Mouse (Mus musculus) right cerebral cortex, postnatal 25 days (tissue): Measurements from ENCODE around the gene Gm28042.

ENCODE experiments used
- DNase-seq: peaks from one replicate; pipeline ENCODE4 v3.0.0; 2022

Gene Gm28042

DNA sequence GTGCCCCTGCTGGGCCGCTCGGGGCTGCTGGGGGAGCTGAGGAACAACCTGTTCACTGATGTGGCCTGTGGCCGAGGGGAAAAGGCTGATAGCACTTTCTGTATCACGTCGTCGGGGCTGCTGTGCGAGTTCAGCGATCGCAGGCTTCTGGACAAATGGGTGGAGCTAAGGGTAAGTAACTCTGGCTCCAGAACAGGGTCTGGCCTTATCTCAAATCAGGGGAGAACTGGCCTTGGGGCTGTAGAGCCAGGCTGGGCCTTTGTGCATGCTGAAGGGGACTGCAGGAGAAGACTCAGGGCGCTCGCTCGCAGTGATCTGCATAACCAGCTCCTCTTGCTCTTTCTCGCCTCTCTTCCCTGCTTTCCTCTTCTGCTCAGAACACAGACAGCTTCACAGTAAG, 14.4 kb upstream of the Gm28042 start:
- DNase-seq, result no peak

DNA sequence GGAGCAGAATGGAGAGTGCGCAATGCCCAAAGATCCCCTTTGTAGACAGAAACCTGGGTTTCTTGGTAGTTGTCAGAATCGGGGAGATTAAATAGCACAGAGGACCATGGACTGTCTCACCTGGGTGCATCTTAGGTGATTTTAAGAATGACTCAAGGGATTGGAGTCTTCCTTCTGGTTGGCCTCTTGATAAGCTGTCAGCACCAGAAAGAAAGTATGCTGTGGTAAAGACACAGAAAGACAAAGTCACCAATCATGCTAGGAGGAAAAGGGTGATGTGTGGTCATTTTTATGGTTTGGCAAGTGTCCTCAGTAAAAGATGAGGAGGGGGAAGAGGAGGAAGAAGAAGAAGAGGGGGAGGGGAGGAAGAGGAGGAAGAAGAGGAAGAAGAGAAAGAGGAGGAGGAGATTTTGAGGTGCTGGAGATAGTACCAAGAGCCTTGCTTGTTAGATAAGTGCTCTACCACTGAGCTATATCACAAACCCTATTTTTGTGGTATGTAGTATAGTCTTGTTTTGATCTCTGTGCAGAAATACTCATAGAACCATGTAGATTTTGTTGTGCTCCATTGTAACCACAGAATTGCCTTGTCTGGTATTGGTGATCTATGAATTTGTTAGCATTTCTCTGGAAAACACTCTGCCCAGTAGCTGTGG, 13.3 kb upstream of the Gm28042 start:
- no peak for DNase-seq

DNA sequence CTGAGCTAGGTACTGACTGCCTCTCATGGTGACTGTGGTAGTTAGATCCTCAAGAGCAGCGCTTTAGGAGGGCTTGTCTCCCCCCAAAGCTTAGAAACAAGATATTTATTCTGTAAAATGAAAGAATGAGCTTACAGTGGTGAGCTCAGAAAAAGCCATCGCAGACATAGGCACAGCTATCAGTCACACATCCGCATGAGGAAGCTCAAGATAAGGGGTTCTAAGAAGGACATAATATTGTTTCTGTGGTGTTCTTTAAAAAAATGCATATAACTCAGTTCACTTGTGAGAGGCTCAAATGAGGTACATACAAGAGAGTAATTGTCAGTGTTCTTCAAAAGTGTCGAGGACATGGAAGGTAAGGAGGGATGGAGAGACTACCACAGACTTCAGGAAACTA, 11.4 kb upstream of the Gm28042 start:
- no peak for DNase-seq

DNA sequence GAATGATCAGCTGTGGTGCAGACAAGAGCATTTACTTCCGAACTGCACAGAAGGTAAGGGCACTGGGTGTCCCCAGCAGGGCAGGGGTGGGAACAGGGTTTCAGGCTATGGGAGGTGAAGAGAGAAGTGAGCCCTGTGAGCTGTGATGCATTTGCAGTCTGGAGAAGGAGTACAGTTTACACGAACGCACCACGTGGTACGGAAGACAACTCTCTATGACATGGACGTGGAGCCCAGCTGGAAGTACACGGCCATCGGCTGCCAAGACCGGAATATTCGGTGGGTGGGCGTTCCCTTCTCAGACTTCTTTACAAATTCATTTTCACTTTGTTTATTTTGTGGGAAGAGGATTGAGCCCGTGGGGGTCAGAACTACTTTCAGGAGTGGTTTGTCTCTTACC, 9.7 kb upstream of the Gm28042 start:
- no peak for DNase-seq

DNA sequence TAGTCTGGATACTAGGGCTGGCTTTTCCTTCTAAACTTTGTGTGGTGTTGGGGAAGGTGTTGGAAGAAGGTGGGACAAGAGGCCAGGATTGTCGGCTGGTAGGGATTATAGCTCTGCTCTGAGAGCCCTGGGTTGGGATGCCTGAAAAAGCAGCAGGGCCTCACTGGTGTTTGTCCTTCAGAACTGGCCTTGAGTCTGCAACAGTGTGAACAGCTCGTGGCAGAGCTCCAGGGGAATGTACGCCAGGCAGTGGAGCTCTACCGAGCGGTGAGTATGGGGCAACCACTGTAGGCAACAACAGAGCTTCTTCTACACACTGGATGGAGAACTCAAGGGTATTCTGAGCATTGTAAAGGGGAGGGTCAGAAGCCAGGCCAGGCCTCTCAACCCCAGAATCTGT, 3.0 kb upstream of the Gm28042 start:
- DNase-seq, result no peak

DNA sequence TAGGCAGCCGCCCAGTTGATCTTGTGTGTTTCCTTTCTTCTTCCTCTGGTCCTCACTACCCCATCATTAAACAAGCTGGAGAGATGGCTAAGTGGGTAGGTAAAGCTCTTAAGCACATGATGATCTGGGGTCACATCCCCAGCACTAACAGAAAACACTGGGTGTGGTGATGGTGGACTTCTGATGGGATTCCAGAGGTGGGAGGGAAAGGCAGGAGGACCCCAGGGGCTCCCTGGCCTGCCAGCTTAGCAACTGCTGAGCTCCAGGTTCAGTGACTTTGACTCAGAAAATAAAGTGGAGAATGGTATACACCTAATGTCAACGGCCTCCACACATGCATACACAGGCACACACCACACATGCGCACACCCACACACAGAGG, 648 bp downstream of the Gm28042 start:
- DNase-seq, result no peak

DNA sequence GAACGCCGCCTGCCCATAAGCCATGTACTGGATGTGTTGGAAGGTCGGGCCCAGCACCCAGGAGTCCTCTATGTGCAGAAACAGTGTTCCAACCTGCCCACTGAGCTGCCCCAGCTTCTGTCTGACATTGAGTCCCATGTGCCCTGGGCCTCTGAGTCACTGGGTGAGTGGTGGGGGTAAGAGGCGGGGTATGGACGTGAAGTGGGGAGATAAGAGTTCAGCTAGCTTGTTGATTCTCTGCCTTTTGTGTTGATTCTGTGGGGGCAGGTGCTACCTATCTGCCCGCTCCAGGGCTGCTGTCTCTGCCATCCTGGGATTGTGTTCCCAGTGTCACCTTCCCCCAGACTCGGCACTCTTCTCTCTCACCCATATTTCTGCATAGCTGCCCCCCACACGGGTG, 3.1 kb downstream of the Gm28042 start:
- DNase-seq, result no peak

DNA sequence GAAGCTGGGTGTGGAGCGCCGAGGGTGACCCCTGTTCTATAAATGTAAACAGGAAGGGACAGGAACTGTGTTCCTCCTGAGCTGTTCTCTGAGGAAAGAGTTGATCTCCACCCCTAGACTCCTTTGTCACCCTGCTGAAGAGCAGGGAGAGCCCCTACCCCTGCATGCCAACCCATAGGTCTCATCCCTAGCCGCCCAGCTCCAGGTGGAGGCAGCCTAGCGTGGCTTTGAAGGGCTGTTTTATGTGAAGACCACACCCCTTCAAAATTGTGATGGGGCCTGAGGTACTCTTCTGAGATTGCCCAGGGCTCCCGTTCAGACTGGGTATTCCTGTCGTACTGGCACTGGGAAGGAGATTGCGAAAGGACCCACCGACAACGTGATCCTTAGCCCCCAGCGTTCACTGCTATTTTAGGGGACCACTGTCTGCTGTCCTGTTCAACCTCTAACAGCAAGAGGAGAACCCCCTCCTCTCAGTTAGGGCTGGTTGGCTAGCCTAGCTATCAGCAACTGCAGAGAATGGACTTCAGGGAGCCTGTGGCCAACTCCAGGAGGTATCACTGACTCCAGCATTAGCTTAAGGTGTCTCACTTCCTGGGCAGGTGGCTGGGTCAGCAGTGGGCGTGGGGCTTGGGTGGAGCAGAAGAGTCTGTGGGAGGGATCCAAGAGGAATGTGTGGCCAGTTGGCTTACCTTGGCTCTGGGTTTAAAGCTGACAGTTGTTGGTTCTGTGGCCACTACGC, 5.6 kb downstream of the Gm28042 start, which contains the start of gene Pla2g4b:
Gene Pla2g4b, plus strand, starts transcription at position 692 of the 742 bp plus-strand sequence.
- no peak for DNase-seq

DNA sequence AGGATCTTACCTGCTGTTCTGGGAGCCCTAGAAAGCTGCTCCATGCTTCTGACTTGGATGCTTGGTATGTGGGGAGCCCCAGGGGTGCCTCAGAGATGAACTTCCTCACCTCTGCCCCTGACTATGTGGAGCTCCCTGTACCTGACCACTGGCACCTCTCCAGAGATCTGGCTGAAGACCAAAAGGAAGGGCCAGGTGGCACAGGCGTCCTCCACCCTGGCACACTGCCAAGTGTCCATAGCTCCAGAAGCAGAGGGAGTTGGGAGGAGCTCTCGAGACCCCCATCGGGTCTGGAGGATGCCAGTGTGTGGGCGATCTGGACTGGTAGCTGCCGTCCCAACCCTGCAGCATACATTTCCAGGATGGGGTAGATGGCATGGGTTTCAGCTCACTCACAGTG, 6.4 kb downstream of the Gm28042 start:
- no peak for DNase-seq

DNA sequence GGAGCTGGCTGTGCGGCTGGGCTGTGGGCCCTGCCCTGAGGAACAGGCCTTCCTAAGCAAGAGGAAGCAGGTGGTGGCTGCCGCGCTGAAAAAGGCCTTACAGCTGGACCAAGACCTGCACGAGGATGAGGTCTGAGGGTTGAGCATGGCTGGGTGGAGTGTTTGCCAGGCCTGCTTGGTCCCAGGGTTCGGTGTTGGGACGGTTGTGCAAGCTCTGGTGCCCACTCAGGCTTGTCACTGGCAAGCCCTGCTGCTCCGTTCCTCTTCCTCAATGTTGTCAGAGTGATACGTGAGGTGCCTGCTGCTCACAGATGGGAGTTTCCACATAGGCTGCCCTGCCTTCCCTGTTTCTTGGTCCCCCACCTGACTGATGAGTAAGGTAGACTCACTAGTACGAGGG, 10.5 kb downstream of the Gm28042 start:
- DNase-seq, result no peak

DNA sequence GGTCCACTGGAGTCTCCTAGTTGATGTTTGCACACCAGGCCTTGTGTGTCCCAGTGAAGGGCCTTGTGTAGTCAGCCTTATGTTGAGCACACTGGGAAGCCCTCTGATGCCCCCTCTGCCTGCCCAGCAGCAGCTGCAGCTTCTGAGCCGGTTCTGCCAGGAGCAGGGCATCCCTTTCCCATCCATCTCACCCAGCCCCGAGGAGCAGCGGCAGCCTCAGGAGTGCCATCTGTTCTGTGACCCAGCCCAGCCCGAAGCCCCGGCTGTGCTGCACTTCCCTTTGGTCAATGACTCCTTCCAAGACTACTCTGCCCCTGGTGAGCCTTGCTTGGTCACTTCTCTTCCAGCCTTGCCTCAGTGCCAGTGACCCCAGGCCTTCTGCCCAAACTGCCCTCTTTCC, 13.7 kb downstream of the Gm28042 start:
- DNase-seq, result no peak

DNA sequence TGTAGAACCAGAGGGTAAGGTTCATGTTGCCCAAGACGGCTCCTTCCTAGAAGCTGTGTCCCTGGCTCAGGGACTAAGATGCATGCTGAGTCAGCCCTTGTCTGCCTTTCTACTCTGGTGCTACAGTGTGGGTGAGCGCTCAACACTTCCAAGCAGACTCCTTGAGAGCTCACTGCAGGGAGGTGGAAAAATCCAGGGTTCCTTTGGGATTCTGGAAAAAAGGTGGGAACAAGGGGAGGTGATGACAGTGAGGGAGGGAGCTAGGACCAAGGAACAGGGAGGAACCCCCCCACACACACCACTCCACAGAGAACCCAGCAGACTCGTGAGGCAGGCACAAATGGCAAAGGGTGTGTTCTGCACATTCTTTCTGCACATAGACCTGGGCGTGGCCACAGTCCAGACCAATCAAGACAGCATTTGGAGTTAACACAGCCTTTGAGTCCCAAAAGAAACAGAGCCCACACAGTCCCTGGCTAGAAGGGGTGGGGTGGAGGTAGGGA, 16.9 kb downstream of the Gm28042 start:
- peak; percentile 66 for DNase-seq

DNA sequence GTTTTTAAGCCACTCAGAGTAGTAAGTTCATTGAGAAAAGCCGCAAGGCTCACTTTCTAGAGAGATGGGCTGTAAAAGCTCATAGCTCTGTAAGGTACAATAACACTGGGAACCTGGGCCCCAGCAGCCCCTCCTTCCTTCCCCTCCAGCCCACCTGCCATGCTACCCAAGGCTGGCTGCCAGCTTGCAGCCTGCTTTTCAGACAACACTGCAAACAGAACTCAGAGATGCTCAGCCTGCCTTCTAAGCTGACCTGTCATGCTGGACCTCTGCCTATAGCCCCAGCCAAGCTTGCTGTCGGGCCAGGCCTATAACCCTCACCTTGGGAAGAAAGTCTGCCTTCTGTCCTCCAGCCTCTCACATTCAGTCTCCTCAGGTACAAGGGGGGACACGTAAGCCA, 17.4 kb downstream of the Gm28042 start:
- DNase-seq, result no peak

DNA sequence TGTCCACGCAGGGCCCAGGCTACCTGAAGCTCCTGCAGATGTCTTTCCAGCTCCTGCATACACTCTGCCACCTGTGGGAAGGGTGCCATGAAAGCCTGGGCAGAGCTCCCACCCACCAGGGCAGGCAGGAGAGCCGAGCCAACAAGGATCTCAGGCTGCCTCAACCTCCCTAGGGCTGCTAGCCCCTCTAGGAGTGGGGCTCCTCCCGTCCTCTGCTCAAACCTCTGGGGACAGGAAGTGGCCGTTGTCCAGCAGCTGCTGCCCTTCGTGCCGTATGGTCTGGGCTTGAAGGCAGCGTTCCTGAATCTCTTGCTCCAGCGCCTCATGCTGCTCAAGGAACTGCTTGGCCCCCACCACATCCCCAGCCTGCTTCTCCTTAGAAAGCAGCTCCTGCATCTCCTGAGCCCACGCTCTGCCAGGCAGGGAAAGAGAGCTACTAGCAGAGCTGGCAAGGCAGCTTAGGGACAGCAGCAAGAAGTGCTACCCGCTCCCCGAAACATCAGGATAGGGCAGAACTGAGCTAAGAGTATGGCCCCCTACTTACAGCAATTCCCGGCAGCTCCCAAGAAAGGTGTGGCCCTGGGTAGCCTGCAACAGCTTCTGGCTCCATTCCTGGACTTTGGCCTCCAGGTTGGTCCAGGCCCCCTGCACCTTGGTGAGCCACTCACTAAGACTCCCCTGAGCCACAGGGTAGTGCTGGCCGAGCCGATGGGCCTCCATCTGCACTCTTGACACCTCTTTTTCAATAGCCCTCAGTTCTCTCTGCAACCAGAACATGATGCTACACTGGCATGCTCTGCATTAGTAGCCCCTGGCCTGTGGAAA, 19.4 kb downstream of the Gm28042 start:
- peak; percentile 55 for DNase-seq

DNA sequence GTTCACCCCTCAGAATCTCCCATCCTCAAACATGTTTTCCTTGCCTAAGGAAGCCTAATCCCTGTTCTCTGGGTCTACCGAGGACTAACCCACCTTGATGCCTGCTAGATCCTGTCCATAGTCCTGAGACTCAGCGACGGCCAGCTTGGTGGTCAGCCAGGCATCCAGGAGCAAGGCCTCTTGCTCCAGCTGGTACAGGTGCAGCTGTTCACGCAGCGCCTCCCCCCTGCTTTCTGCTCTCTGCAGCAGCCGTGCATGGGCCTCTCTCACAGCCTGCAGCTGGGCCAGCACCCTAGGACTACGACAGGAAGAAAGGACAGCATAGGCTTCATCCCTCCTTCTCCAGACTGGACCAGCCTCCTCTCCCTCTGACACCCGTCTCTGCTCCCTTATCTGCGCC, 20.9 kb downstream of the Gm28042 start:
- no peak for DNase-seq

DNA sequence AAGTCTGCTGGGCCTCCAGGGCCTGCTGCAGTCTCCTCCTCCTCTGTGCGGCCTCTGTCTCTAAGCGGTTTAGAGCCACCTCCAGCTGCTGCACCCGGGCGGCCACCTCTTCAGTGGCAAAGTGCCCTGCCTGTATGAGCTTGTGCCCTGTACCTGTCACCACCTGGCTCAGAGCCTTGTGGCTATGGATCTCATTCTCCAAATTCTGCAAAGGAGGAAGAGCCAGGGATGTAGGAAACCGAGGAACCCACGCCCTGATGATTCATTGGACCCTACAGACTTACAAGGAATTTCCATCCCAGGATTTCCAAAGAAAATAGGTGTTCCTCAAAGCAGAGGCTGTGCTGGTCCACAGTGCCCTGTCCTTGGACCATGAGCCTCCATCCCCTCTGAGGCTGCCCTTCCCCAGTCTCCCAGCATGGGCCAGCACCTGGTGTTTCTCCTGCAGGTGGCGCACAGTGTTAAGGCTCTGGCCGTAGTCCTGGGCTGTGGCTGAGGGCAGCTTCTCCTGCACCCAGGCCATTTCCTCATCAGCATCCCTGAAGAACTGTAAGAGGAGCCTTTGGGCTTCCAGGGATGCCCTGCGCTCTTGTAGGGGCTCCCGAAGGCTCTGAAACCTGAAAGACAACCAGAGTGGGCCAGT, 22.5 kb downstream of the Gm28042 start:
- no peak for DNase-seq

DNA sequence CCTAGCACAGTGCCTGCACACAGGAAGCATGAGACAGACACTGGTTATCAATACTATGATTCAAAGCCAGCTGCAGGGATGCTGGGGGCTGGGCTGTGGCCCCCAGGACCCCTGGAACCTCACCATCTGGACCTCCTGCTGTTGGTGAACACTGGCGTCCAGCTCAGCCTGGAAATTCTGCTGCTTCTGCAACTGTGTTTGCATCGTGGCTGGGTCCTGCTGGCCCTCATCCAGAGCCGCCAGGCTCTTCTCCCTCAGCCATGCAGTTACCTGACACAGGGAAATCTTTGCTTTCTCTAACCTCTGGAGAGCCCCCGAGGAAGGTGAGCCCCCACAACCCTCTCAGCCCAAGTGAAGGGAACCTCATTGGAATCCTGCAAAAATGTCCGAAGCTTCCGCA, 24.1 kb downstream of the Gm28042 start:
- no peak for DNase-seq

DNA sequence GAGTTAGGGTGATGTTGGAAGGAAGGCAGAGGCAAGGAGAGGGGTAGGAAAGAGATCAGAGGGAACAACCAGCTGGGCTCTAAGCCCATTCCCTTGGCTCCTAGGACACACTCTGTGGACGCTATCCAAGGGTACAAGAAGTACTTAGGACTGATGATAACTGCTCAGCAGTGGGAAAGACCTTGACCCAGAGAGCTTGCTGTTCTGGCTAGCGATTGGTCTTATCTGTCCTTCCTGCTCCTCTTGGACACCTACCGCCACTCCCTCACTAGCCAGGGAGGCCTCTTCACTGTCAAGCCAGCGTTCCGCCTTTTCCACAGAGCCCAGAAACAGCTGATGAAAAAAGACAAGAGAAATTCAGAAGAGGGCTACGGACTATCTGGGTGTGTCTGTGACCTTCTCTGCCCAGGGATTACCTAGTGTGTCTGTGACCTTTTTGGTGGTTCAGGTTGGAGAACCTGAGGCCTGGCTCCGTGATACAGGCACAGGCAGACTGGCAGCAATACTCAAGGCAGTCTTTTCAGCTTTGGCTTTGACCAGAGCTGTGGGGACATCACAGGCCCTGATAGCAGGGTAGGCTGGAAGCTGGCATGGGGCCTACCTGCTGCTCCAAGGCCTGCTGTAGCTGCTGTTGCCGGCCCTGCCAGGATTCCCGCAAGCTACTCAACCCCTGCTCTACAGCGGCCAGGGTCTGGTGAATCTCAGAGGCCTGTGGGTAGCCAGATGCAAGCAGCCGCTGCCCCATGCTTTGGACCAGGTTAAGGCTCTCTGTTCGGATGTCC, 27.7 kb downstream of the Gm28042 start:
- no peak for DNase-seq

DNA sequence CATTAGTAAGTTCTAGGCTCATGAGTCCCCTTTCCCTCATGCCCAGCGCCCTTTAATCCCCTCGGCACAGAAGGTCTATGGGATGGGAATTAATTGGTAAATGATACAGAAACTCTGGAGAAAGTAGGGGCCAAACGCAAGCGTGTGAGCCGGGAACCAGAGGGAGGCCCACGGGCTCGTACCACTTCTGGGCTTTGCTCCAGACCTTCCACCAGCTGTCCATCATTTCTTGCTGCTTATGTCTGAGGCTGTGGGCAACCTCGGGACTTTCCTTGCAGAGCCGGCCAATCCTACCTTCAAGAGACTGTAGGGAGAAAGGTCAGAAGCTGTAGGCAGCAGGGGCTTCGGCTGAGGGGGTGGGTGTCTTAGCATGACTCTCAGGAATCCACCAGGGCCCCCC, 28.6 kb downstream of the Gm28042 start:
- DNase-seq, result no peak

DNA sequence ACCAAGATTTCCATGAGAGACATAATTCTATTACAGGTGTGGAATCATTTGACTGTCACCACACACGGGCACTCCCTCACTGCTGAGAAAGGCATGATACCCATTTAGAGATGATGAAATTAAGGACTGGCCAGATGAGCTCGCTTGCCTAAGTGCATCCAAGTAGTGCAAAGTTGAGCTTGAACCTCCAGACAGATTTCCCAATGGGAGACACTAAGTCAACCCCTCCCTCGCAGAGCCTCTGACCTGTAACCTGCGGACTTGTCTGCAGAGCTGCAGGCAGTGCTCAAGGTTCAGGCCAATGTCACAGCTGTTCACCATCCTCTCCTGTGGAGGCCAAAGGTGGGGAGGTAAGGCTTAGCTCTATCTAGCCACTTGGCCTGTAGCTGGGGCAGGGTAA, 31.5 kb downstream of the Gm28042 start:
- no peak for DNase-seq

DNA sequence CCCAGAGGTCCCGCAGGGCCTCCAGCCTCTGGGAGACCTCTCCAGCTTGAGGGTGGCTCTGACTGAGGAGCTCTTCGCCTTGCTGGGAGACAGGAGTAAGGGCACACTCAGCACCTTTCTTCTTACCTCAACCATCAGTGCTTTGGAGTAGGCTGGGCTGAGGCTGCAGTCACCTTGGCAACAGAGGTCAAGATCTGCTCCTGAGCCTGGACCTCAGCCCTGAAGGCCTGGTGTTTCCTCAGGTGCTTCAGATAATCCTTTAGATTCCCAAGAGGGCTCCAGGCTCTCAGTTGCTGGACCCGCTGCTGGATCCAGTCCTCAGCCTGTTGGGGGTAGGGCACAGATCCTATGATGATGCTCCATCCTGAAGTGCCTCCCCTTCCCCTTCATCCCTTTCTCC, 32.2 kb downstream of the Gm28042 start:
- DNase-seq, result no peak

DNA sequence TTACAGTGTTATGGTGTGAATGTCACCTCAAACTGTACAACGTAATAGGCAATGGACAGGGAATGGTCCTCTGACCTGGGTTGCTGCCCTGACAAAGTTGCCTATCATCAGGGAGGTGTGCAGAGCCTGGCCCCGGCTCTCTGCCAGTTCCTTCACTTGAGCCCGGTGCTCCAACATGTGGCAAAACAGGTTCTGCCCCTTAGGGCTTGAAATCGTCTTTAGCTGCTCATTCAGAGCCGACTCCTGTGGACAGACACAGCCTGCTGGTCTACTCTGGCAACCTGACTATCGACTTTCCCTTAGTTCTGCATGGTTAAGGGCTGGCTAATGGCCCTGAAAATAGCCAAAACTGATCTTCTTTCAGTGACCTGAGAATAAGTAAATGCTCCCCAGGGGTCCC, 32.9 kb downstream of the Gm28042 start:
- no peak for DNase-seq
